Mouse (Mus musculus) ES-E14 (cell line): ENCODE measurements around the gene Cracr2b.

ENCODE experiments used
- CHD2 ChIP-seq: IDR thresholded peaks from 2 replicates; pipeline ENCODE4 v1.6.1; 2014; ENCODE audit warnings: mild to moderate bottlenecking, low read depth, low read length, inconsistent platforms
- HCFC1 ChIP-seq: IDR thresholded peaks from 2 replicates; pipeline ENCODE4 v1.6.1; 2012; ENCODE audit warnings: low read length, inconsistent platforms, borderline replicate concordance; ENCODE audit not compliant: insufficient read depth

GRCm38 (mm10) chr7:141462333-141462821 lies 1.5 kb downstream of the Cracr2b start:
- no peak for TF ChIP-seq HCFC1
- TF ChIP-seq CHD2: no peak
